Comparison of ENCODE assay signal across 11 mouse cellular contexts in the genomic region with DNA sequence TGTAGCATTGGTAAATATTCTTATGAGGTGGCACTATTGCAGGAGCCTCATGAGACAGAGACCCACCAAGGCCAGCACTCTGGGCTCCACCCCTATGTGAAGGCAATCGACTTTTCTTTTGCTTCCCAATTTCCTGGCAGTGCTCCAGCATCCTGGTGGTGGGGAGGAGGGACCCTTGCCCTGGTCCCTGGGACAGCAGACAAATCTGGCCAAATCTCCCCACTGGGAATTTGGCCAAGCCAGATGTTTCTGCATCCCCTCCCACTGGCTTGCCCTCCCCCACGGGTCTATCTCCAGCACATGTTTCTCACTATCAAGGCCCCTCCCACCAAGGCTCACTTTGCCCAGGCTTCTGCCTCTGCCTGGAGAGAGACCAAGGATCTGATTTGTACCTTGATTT. TPM values are rescaled to one million over a fixed set of nuclear protein-coding genes. Genes with fewer than 3 reads are reported as not detected.
A peak's percentile ranks its signal among the peaks of the same experiment; 100 is the strongest.
DNase-seq lines count a peak whose midpoint lies in the region; ATAC-seq and TF ChIP-seq lines count a peak whose summit lies in the region.
"Had no signal": no experiment of that assay in that cellular context is flagged by ENCODE, and none has a peak within 500 bp of the region (broad histone marks: within the 10 kb centered on the region; RNA-seq: fewer than 3 reads in every experiment).

No protein-coding gene starts in this region.

- H3K4me3 ChIP-seq in forebrain, embryonic 10.5 days: no peak overlapping the region
- no peak overlapping the region for H3K4me3 ChIP-seq in forebrain, embryonic 16.5 days (replicated peaks; ENCODE audit: low read length)
- no peak overlapping the region for H3K4me3 ChIP-seq in left cerebral cortex, adult 2 months

- H3K4me1 ChIP-seq in forebrain, embryonic 10.5 days: no peaks in the 10 kb centered on the region
- no peaks in the 10 kb centered on the region for H3K4me1 ChIP-seq in forebrain, embryonic 16.5 days (replicated peaks; ENCODE audit: control insufficient read depth, insufficient read depth, low read length)

- no peak for TF ChIP-seq CTCF in left cerebral cortex, adult 2 months (IDR thresholded peaks at IDR 0.05)
- TF ChIP-seq CTCF in brain, embryonic 14.5 days (IDR thresholded peaks at IDR 0.05; ENCODE audit: borderline replicate concordance, extremely low read depth, insufficient read depth, insufficient read length): no peak

- TF ChIP-seq POLR2A in brain, embryonic 14.5 days (IDR thresholded peaks at IDR 0.05; ENCODE audit: borderline replicate concordance, extremely low read depth, insufficient read depth, insufficient read length, poor library complexity, severe bottlenecking): no peak

- ATAC-seq in forebrain, embryonic 16.5 days: no peak
- ATAC-seq in monocyte, adult 5-6 weeks (replicated peaks; ENCODE audit: insufficient number of reproducible peaks, low FRiP score, low TSS enrichment, poor library complexity, severe bottlenecking): no peak
- ATAC-seq: forebrain, postnatal 0 days had no signal

- H3K27ac ChIP-seq in forebrain, embryonic 10.5 days: 0 out of 2 replicates have a peak overlapping the region, but pooled peaks have one; percentile 15
- no peak overlapping the region for H3K27ac ChIP-seq in forebrain, embryonic 16.5 days (ENCODE audit: low read length)
- H3K27ac ChIP-seq in left cerebral cortex, adult 2 months: no peak overlapping the region

- no peak overlapping the region for H3K9ac ChIP-seq in forebrain, embryonic 16.5 days (replicated peaks; ENCODE audit: low read depth, low read length)
- H3K9ac ChIP-seq: forebrain, postnatal 0 days had no signal

- intact Hi-C loops in left cerebral cortex, postnatal 4 days (cut with DNase I): no loop called here
- intact Hi-C loops in left cerebral cortex, adult 2 months (cut with DNase I): no loop called here

- no peaks in the 10 kb centered on the region for H3K9me3 ChIP-seq in forebrain, embryonic 10.5 days
- H3K9me3 ChIP-seq in forebrain, embryonic 16.5 days (ENCODE audit: control insufficient read depth, low read length): no peaks in the 10 kb centered on the region

- WGBS in forebrain, embryonic 10.5 days: 68% methylated on average over 2 of the region's 2 CpGs
- WGBS in forebrain, embryonic 16.5 days: 47% methylated on average over 2 of the region's 2 CpGs

- H3K27me3 ChIP-seq in forebrain, embryonic 10.5 days (ENCODE audit: poor library complexity, severe bottlenecking): no peaks in the 10 kb centered on the region
- no peaks in the 10 kb centered on the region for H3K27me3 ChIP-seq in forebrain, embryonic 16.5 days (replicated peaks; ENCODE audit: control insufficient read depth, insufficient read depth, low read length)

- no peak overlapping the region for H3K4me2 ChIP-seq in forebrain, embryonic 16.5 days (ENCODE audit: low read length)
- H3K4me2 ChIP-seq: liver, embryonic 11.5 days had no signal

- no peaks in the 10 kb centered on the region for H3K36me3 ChIP-seq in forebrain, embryonic 10.5 days (replicated peaks)
- no peaks in the 10 kb centered on the region for H3K36me3 ChIP-seq in forebrain, embryonic 16.5 days (ENCODE audit: control insufficient read depth, insufficient read depth)

- no peak for DNase-seq in forebrain, embryonic 10.5 days (ENCODE audit: extremely low spot score, low spot score)
- peak; percentile 43 for DNase-seq in left cerebral cortex, postnatal 4 days
- DNase-seq in left cerebral cortex, adult 2 months (ENCODE audit: extremely low spot score in 1 of 2, low spot score in 2 of 2): no peak
- peak; percentile 23 for DNase-seq in brain, embryonic 14.5 days (ENCODE audit: low read depth)
- DNase-seq in mesoderm, embryonic 11.5 days (ENCODE audit: low read depth, low spot score): peak; percentile 29
- DNase-seq in thymus, postnatal 25 days: no peak
- DNase-seq: forebrain, postnatal 0 days; retina, postnatal 1 day had no signal

RNA-seq across cellular contexts. Expression of a gene that starts 10.9 kb away (rescaled TPM):
- 0.07 TPM in 2 replicates for polyA plus RNA-seq in forebrain, embryonic 10.5 days (2016; fragmentation: Nextera tagmentation; extraction: Ambion mirVana)
- 0.16 and 0.30 TPM in 2 replicates for polyA plus RNA-seq in forebrain, embryonic 16.5 days (2015; fragmentation: Nextera tagmentation; extraction: Ambion mirVana)
- 10 to 100 TPM in 1 of 2 experiments, 1 to 10 TPM in 1; 9.5 to 10.5 TPM for total RNA-seq in left cerebral cortex, postnatal 4 days (2021)
- 1 to 10 TPM; 8.4 to 10.0 TPM for total RNA-seq in left cerebral cortex, adult 2 months (2021)
- polyA plus RNA-seq in brain, embryonic 14.5 days (2012; rRNA removed): 0.77 and 0.85 TPM in 2 replicates
- total RNA-seq in monocyte, adult 5-6 weeks (2017): not detected in 3 replicates

Comparison
In these comparisons a context has a peak if more than half of its experiments do, and no peak if none do; other contexts are left out.
1. DNase-seq: peak in left cerebral cortex, postnatal 4 days (single experiment), brain, embryonic 14.5 days (single experiment) and mesoderm, embryonic 11.5 days (single experiment); none in forebrain, embryonic 10.5 days (single experiment), left cerebral cortex, adult 2 months (0 of 2) and thymus, postnatal 25 days (single experiment).